Mouse (Mus musculus) lung, postnatal 0 days (tissue): Measurements from ENCODE around the gene Scfd2.

Experiments used
- CTCF ChIP-seq: IDR thresholded peaks from 2 replicates; pipeline ENCODE4 v1.5.1; 2016; ENCODE audit warnings: antibody characterized with exemption, mild to moderate bottlenecking
- EP300 ChIP-seq: IDR thresholded peaks from 2 replicates; pipeline ENCODE4 v1.6.1; 2016; ENCODE audit warnings: antibody characterized with exemption, mild to moderate bottlenecking, control low read depth

GRCm38 (mm10) chr5:74239369-74239768 is 292.2 kb downstream of the Scfd2 start:
- TF ChIP-seq CTCF: no peak
- no peak for TF ChIP-seq EP300
